Mouse (Mus musculus) granulocyte monocyte progenitor cell, adult 5-6 weeks (primary cell): ENCODE data around the gene Noct. TPM values are rescaled to one million over a fixed set of nuclear protein-coding genes. Genes with fewer than 3 reads are reported as not detected.
"Not testable (repeated sequence)": the region's sequence is repeated elsewhere in the genome, so short reads cannot be mapped to it uniquely, and the experiment has no call there.

Experiments used
- ATAC-seq: replicated peaks from 2 replicates; pipeline ENCODE4 v1.8.0; 2016; ENCODE audit warnings: mild to moderate bottlenecking, moderate TSS enrichment, inconsistent platforms; ENCODE audit not compliant: poor library complexity, severe bottlenecking
- total RNA-seq, 2 experiments: library from RNA; stranded (forward) in 1 of 2; stranded (reverse) in 1 of 2; fragments of 200-712, 200-1000 nt in 1 of 2; fragments of >200 nt in 1 of 2; fragmentation: Nextera tagmentation in 1 of 2; gene quantifications; 2 replicates each; pipeline ENCODE4 v1.2.3; 2014 to 2017

The Noct gene
- 13.9 and 24.0 TPM in 2 replicates for total RNA-seq (2014; fragmentation: Nextera tagmentation)
- 7.0 and 9.5 TPM in 2 replicates for total RNA-seq (2017)

GRCm38 (mm10) chr3:51224363-51225225 is at the start of gene Noct:
Gene Noct, plus strand, starts transcription at chr3:51224447.
- peak; percentile 82 for ATAC-seq

- no peak for ATAC-seq
Measured at GRCm38 (mm10) chr3:51178158-51178557, 46.1 kb upstream of the Noct start.

- no peak for ATAC-seq
Measured at GRCm38 (mm10) chr3:51179460-51180146, 44.6 kb upstream of the Noct start.

- ATAC-seq, result no peak
Measured at GRCm38 (mm10) chr3:51180341-51180940, 43.8 kb upstream of the Noct start.

- ATAC-seq, result peak; percentile 64
Measured at GRCm38 (mm10) chr3:51182455-51182854, 41.8 kb upstream of the Noct start.

- ATAC-seq, result not testable (repeated sequence)
Measured at GRCm38 (mm10) chr3:51183508-51183907, 40.7 kb upstream of the Noct start.

- ATAC-seq, result not testable (repeated sequence)
Measured at GRCm38 (mm10) chr3:51183967-51184366, 40.3 kb upstream of the Noct start.

- ATAC-seq, result peak; percentile 50
Measured at GRCm38 (mm10) chr3:51184715-51185114, 39.5 kb upstream of the Noct start.

GRCm38 (mm10) chr3:51185406-51185805 is 38.8 kb upstream of the Noct start:
- no peak for ATAC-seq

- no peak for ATAC-seq
Measured at GRCm38 (mm10) chr3:51194075-51194474, 30.2 kb upstream of the Noct start.

GRCm38 (mm10) chr3:51195321-51195720 is 28.9 kb upstream of the Noct start:
- ATAC-seq, result peak; percentile 84

GRCm38 (mm10) chr3:51195736-51196135 is 28.5 kb upstream of the Noct start:
- ATAC-seq, result no peak

GRCm38 (mm10) chr3:51196724-51197111 is 27.5 kb upstream of the Noct start:
- no peak for ATAC-seq

GRCm38 (mm10) chr3:51197112-51197731 is 27.0 kb upstream of the Noct start:
- peak; percentile 79 for ATAC-seq

GRCm38 (mm10) chr3:51198291-51198690 is 26.0 kb upstream of the Noct start:
- no peak for ATAC-seq

- 0 out of 2 replicates have a peak, but pooled peaks have one; percentile 1 for ATAC-seq
Measured at GRCm38 (mm10) chr3:51199130-51199529, 25.1 kb upstream of the Noct start.

GRCm38 (mm10) chr3:51200311-51200710 is 23.9 kb upstream of the Noct start:
- ATAC-seq, result no peak

- ATAC-seq, result no peak
Measured at GRCm38 (mm10) chr3:51200894-51201293, 23.4 kb upstream of the Noct start.

GRCm38 (mm10) chr3:51201986-51202385 is 22.3 kb upstream of the Noct start:
- ATAC-seq, result no peak

GRCm38 (mm10) chr3:51202491-51202987 is 21.7 kb upstream of the Noct start:
- no peak for ATAC-seq
